Mouse (Mus musculus) naive thymus-derived CD4-positive, alpha-beta T cell, adult 2 months (primary cell): Measurements from ENCODE around the gene Emc8.
A peak's percentile ranks its signal among the peaks of the same experiment; 100 is the strongest.

Experiments used
- DNase-seq: peaks from one replicate; pipeline ENCODE4 v3.0.0-alpha.2; 2011; ENCODE audit warnings: low read depth

The Emc8 gene

DNA sequence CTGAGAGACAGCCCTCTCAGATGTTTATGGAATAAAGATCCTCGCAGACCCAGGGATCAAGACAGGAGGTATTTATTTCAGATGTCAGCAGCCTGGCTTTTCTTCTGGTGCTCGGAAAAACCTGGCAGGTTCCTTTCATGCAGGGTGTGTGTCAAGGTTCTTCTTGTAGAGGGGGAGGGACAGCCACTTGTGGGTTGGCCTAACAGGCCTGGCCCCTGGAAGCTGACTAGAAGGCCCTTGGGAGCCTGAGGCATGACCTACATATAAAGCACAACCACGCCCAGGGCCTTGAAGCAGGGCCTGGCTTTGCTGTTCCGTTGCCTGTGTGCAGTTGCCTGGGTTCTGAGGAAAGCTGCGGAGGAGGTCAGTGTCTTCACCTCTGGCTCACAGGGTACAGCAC is 16.7 kb upstream of the Emc8 start:
- no peak for DNase-seq

- no peak for DNase-seq
Observed at GRCm38 (mm10) chr8:120684082-120684481, 15.7 kb upstream of the Emc8 start.

GRCm38 (mm10) chr8:120683602-120684001 is 15.2 kb upstream of the Emc8 start:
- DNase-seq: peak; percentile 78

DNA sequence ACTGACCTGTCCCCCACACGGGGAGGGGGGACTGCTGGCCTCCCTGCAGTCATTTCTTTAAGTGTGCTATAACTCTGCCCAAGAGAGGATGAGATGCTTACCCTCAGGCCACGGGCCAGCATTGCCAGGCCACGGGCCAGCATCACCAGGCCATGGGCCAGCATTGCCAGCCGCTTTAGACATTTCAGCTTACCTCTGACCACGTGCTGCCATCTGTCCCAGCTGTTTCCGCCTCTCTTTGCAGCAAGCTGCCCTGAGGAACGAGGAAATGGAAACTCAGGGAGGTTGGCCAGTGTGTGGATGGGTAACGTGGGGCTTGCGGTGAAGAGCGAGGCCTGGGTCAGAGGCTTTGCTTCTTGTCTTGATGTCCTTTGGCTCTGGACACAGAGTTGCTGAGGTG is 12.7 kb upstream of the Emc8 start:
- no peak for DNase-seq

DNA sequence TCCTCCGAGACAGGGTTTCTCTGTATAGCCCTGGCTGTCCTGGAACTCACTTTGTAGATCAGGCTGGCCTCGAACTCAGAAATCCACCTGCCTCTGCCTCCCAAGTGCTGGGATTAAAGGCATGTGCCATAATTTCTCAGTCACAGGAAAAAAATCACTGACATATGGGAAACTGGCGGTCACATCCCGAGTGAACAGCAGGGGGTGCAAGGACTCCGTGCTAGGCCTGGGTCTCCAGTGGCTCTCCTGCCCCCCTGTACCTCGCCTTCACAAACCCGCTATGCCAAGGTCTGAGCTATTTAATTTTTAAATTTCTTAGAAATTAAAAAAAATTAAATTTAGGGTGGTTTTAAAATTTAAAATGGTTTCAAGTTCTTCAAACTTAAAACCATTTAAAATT is 12.0 kb upstream of the Emc8 start:
- peak; percentile 57 for DNase-seq

DNA sequence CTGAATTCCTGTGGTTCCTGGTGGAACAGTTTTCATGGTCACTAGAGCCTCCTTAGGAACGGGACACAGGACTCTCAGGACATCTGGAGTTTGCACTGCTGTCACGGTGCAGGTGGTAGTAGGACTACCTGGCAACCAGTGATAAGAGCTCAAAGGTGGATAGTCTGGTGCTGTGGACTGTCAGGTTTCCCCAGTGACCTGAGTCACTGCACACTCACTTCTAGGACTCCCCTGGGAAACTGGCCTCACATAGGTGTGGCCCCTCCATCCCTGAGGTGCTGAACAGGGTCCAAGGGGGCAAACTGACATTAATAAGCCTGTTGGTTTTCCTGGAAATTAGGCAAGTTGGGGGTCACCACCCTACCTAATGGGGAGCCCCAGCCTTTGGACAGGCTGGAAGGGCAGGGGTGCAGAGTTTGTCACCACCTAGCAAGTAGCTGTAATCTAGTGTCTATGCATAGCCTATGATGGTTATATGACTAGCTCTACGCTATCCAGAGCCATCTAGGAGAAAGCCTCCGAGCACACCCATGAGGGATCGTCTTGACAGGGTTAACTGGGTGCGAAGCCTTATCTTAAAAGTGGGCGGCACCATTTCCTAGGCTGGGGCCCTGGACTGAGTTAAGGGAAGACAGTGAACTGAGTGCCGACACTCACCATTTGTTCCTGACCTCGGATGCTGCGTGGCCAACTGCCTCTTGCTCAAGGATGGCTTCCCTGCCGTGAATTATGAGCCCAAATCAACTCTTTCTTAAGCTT is 11.4 kb upstream of the Emc8 start:
- DNase-seq: no peak

DNA sequence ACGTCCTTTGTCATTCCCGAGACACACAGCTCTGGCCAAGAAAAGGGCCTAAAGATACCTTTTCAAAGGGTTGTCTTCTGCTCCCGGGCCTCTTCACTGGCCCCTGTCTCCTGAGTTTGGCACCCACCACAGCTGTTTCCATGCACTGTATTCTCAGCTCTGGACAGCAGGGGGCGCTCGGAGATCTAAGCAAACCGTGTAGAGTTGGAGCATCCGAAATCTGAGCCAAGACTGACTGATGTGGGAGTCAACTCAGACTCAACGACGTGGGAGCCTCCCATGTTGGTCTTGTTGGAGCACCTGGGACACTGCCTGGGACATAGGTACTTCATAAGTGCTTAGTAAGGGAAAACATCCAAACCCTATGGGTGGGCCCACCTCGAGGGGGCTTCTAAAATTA is 10.1 kb upstream of the Emc8 start:
- DNase-seq: peak; percentile 87

DNA sequence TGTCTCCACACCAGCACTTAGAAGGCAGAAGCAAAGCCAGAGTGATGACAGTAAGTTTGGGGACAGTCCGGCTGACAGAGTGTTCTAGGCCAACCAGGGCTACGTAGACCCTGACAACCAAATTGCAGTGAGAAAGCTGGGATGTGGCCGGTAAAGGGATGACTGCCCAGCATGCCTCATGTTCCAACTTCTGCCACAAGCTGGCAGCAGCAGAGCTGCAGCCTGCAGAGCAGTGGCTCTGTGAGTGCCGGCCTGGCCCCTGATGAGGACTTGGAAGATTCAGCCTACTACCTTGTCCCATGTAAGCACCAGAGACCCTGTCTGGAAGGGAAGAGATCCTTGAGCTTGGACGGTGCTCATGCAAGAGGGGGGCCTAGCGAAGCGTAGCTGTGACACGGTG is 7.3 kb upstream of the Emc8 start:
- no peak for DNase-seq

DNA sequence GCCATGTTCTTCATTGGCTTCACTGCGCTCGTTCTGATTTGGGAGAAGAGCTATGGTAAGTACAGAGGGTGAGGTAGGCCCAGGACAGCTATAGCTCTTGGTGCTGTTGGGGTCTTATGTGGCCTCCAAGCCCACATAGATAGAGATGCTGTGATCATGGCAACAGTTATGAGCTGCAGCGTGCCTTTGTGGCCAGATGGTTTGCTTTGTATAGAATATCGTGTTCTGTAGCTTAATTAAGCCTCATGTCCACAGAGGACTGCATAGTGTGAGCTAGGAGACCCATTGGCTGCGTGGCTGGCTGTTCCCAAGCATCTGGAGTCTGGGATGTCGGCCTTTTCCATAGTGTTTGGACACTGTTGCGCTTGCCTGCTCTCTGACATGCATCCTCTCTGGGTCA is 4.9 kb upstream of the Emc8 start:
- no peak for DNase-seq

- DNase-seq: no peak
Observed at GRCm38 (mm10) chr8:120672626-120673229, 4.4 kb upstream of the Emc8 start.

DNA sequence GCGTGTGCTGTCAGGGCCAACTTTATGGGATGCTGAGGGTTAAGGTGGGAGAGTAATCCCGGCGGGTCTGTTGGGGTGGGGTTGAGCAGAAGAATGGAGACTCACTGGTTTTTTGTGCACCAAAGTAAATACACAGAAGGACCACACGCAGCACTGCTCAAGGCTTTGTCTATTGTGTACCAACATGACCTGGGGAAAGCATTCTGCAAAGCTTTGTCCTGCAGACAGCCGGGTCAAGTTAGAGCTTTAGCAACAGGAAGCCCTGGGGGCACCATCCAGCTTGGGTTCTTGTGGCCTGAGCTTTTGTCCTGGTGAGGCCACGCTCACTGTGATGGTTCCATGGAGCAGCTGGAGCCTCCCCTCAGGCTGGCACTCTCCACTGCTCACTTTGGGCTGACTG is 3.4 kb upstream of the Emc8 start:
- no peak for DNase-seq

- peak; percentile 94 for DNase-seq
Observed at GRCm38 (mm10) chr8:120667561-120668373, 606 bp downstream of the Emc8 start, which contains the start of the genes Gm27021 and Cox4i1. Gene Gm27021 (minus strand): TSS chr8:120668079. Gene Cox4i1 (plus strand): TSS chr8:120668222.

DNA sequence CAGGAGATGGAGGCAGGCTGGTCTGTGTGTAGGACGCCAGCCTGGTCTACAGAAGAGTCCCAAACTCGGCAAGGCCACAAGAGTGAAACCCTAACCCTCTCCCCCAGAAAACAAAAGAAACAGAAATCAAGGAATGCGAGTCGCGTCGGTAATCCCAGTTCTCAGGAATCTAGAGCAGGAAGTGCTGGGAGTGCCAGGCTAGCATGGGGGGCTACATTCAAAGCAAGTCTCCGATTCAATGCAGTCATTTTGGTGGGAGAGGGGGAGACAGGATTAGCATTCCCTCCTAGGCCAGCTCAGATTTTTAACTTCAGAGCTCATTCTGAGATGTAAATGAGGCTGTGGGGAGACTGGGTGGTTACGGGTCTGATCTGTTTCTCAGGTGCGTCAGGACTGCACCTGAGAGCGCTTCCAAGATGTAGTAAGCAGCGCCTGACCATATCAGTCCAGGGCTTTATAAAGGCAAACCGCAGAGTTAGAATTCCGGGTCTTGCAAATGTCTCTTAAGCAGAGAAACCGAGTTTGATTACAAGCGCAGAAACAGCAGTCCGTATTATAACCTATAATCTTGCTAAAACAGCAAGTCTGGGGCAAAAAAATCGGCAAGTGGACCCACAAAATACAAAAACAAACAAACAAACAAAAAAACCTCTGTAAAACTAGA is 1.4 kb downstream of the Emc8 start:
- DNase-seq: peak; percentile 36

DNA sequence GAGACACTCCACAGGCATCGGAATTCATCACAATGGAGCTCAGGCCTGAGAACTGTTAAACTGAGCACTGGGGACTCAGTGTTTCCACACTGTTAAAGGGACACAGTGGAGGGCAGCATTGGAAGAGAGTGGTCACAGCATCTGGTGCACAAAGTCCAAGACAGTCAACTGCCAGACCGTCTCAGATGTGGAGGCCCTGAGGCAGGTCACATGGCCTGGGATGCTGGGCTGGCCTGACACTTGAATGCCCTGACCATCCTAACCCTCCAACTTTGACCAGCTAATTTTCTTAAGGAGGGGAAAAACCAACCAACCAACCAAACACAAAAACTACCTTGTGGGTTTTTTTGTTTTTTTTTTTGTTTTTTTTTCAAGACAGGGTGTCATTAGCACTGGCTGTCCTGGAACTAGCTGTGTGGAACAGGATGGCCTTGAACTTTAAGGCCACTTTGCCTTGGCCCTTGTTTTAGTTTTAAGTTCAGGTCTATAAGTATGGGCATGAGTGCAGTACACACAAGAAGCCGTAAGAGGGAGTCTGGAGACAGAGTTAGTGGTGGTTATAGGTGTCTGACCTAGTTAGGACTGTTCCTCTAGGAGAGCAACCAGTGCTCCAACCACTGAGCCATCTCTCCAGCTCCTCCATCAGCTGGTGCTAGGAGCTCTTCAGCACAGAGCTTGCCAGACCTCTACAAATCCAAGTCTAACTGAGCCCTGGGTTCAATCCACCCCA is 2.5 kb downstream of the Emc8 start:
- DNase-seq: peak; percentile 40

DNA sequence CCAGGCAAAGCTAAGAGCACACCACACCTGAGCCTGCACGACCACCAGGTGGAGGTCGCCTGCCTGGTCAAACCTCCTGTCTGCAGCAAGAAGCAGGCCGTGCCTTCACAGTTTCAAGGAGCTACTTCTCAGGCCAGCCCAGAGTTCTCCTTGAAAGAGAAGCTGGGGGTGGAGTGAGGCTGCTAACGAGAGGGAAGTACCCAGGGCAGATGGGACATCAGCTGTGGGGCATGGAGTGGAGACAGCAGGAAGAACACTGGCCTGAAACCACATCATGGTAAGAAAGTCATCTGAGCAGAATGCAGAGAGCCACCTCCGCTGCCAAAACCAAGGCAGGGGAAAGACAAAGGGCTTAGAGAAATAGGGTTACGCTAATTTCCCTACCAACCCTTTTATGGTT is 3.8 kb downstream of the Emc8 start:
- DNase-seq: no peak

DNA sequence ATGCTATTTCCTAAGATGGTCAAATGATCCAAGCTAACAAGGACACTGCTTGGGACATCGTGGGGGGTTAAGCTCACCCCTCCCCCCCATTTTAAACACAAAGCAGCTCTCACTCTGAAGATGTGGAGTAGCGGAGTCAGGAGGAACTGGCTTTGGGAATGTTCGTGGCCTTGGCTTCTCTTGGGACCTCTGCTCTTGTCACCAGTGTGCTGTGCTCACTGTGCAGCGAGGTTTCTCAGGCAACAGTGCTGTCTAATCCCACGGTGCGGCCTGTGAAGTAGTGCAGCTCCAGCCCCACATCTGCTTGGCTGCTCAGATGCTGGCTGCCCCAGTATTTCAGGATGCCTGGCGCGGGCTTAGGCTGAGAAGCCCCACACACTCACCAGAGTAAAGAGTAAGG is 11.0 kb downstream of the Emc8 start:
- DNase-seq: no peak

- DNase-seq: no peak
Observed at GRCm38 (mm10) chr8:120656322-120657052, 11.9 kb downstream of the Emc8 start.

GRCm38 (mm10) chr8:120647532-120647931 is 20.8 kb downstream of the Emc8 start, which contains the start of gene 1190005I06Rik:
Gene 1190005I06Rik (minus strand): TSS chr8:120647632.
- DNase-seq: no peak

- no peak for DNase-seq
Observed at GRCm38 (mm10) chr8:120644663-120645062, 23.7 kb downstream of the Emc8 start.

GRCm38 (mm10) chr8:120642031-120642662 is 26.2 kb downstream of the Emc8 start:
- no peak for DNase-seq
